Mouse (Mus musculus) liver, embryonic 13.5 days (tissue): ENCODE data around the gene Bmp8a. TPM values are rescaled to one million over a fixed set of nuclear protein-coding genes. Genes with fewer than 3 reads are reported as not detected.

Experiments
- ATAC-seq: fragments of 200-750 bp; cut with Nextera tagmentation; 2 replicates; pipeline ENCODE4 v1.8.0; 2017; ENCODE audit warnings: low read depth, mild to moderate bottlenecking, moderate number of reproducible peaks, moderate library complexity
- DNase-seq: peaks from one replicate; pipeline ENCODE4 v3.0.0; 2022
- H3K27ac ChIP-seq: fragments of 300-500 bp; sonication (generic); 2 replicates; pipeline ENCODE4 v1.5.1; 2015; ENCODE audit warnings: moderate library complexity, mild to moderate bottlenecking, inconsistent platforms
- H3K27me3 ChIP-seq: fragments of 300-500 bp; sonication (generic); 2 replicates; pipeline ENCODE4 v1.6.1; 2015; ENCODE audit warnings: mild to moderate bottlenecking, inconsistent platforms
- H3K36me3 ChIP-seq: fragments of 300-500 bp; sonication (generic); 2 replicates; pipeline ENCODE4 v1.6.1; 2015; ENCODE audit warnings: mild to moderate bottlenecking, inconsistent platforms
- H3K4me1 ChIP-seq: fragments of 300-500 bp; sonication (generic); replicated peaks from 2 replicates; pipeline ENCODE4 v1.6.1; 2015; ENCODE audit warnings: inconsistent platforms
- H3K4me2 ChIP-seq: fragments of 300-500 bp; sonication (generic); 2 replicates; pipeline ENCODE4 v1.6.1; 2015; ENCODE audit warnings: inconsistent platforms, mild to moderate bottlenecking, moderate library complexity
- H3K4me3 ChIP-seq: fragments of 300-500 bp; sonication (generic); replicated peaks from 2 replicates; pipeline ENCODE4 v1.5.1; 2015; ENCODE audit warnings: mild to moderate bottlenecking, inconsistent platforms
- H3K9ac ChIP-seq: fragments of 300-500 bp; sonication (generic); 2 replicates; pipeline ENCODE4 v1.6.1; 2015; ENCODE audit warnings: mild to moderate bottlenecking, inconsistent platforms
- H3K9me3 ChIP-seq: fragments of 300-500 bp; sonication (generic); replicated peaks from 2 replicates; pipeline ENCODE4 v1.6.1; 2016; ENCODE audit warnings: inconsistent platforms
- WGBS: fragments of 180-500 bp; shearing (Covaris S2); methylation state at CpG from one replicate; pipeline ENCODE4 v1.1.7; 2015; ENCODE audit not compliant: insufficient replicate concordance; 5-methylcytosine and 5-hydroxymethylcytosine counted together
- polyA plus RNA-seq: library from polyadenylated mRNA; unstranded; fragments of >200 nt; fragmentation: Nextera tagmentation; extraction: Ambion mirVana; gene quantifications from 2 replicates; pipeline ENCODE4 v1.2.1, GENCODE M21; 2015

Gene Bmp8a
- 0.16 and 0.38 TPM in 2 replicates for polyA plus RNA-seq

- H3K9me3 ChIP-seq = no peaks in the 10 kb centered on the region
- peak; percentile 59 for DNase-seq
- under 1% methylated on average over 65 of the region's 65 CpGs for WGBS
- no peak within 1 kb of the TSS for H3K27ac ChIP-seq
- ATAC-seq = peak; percentile 81
- H3K4me1 ChIP-seq = peaks cover 19% of the 10 kb centered on the region
- no peaks in the 10 kb centered on the region for H3K36me3 ChIP-seq
- peak within 1 kb of the TSS; percentile 56 for H3K9ac ChIP-seq
- H3K27me3 ChIP-seq = peaks cover 50% of the 10 kb centered on the region
- H3K4me3 ChIP-seq = peak within 1 kb of the TSS; percentile 65
- H3K4me2 ChIP-seq = peak within 1 kb of the TSS; percentile 92
Observed at GRCm38 (mm10) chr4:123342642-123343470, at the start of gene Bmp8a. TSS of gene Bmp8a (minus strand) at chr4:123343252.

GRCm38 (mm10) chr4:123392187-123392586, 49.1 kb upstream of the Bmp8a start:
- Histone ChIP-seq H3K4me2 (no peak overlapping the region), H3K27ac (no peak overlapping the region), H3K36me3 (peaks cover 69% of the 10 kb centered on the region), H3K4me3 (no peak overlapping the region), H3K9me3 (no peaks in the 10 kb centered on the region), H3K9ac (no peak overlapping the region), H3K27me3 (no peaks in the 10 kb centered on the region), H3K4me1 (no peaks in the 10 kb centered on the region)
- 88% methylated on average over 1 of the region's 1 CpGs for WGBS
- DNase-seq = peak; percentile 14
- ATAC-seq = no peak

- DNase-seq (no peak), ATAC-seq (no peak)
- H3K27ac ChIP-seq = no peak overlapping the region
- no peaks in the 10 kb centered on the region for H3K27me3 ChIP-seq
- peaks cover 79% of the 10 kb centered on the region for H3K36me3 ChIP-seq
- H3K4me1 ChIP-seq = no peaks in the 10 kb centered on the region
- H3K4me2 ChIP-seq = no peak overlapping the region
- H3K4me3 ChIP-seq = no peak overlapping the region
- H3K9ac ChIP-seq = no peak overlapping the region
- 81% methylated on average over 1 of the region's 1 CpGs for WGBS
- H3K9me3 ChIP-seq = no peaks in the 10 kb centered on the region
Observed at GRCm38 (mm10) chr4:123385028-123385427, 42.0 kb upstream of the Bmp8a start.

- Histone ChIP-seq H3K4me1 (no peaks in the 10 kb centered on the region), H3K4me2 (no peak overlapping the region), H3K27me3 (no peaks in the 10 kb centered on the region), H3K27ac (no peak overlapping the region), H3K9ac (no peak overlapping the region), H3K36me3 (peaks cover 71% of the 10 kb centered on the region), H3K4me3 (no peak overlapping the region), H3K9me3 (no peaks in the 10 kb centered on the region)
- ATAC-seq (no peak), DNase-seq (no peak)
- WGBS = 81% methylated on average over 7 of the region's 7 CpGs
Observed at GRCm38 (mm10) chr4:123383173-123383572, 40.1 kb upstream of the Bmp8a start.

- H3K9ac ChIP-seq = no peak overlapping the region
- 84% methylated on average over 4 of the region's 4 CpGs for WGBS
- H3K36me3 ChIP-seq = peaks cover 70% of the 10 kb centered on the region
- ATAC-seq = no peak
- no peaks in the 10 kb centered on the region for H3K27me3 ChIP-seq
- no peak overlapping the region for H3K27ac ChIP-seq
- H3K9me3 ChIP-seq = no peaks in the 10 kb centered on the region
- no peak overlapping the region for H3K4me2 ChIP-seq
- no peak for DNase-seq
- H3K4me1 ChIP-seq = no peaks in the 10 kb centered on the region
- H3K4me3 ChIP-seq = no peak overlapping the region
Observed at GRCm38 (mm10) chr4:123382051-123382450, 39.0 kb upstream of the Bmp8a start.

DNA sequence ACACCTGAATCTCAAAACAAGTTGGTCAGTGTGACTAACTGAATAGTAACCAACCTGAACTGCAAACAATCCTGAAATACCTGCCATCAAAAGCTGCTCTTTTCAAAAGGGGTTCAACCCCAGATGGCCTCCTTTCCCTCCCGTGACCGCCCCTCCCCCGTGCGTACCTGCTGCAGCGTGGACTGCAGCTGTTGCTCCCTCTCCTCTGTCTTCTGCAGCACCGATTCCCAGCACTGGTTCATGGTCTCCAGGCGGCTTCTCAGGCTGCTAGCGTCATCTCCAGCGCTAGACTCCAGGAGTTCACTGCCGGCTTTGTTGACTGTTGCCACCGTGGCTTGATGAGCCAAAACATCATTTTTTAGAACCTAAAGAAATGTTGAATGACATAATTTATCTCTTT, 38.5 kb upstream of the Bmp8a start:
- H3K9me3 ChIP-seq = no peaks in the 10 kb centered on the region
- peaks cover 71% of the 10 kb centered on the region for H3K36me3 ChIP-seq
- 84% methylated on average over 11 of the region's 11 CpGs for WGBS
- H3K4me3 ChIP-seq = no peak overlapping the region
- H3K4me2 ChIP-seq = no peak overlapping the region
- H3K4me1 ChIP-seq = no peaks in the 10 kb centered on the region
- no peak overlapping the region for H3K27ac ChIP-seq
- no peaks in the 10 kb centered on the region for H3K27me3 ChIP-seq
- ATAC-seq (no peak), DNase-seq (no peak)
- H3K9ac ChIP-seq = no peak overlapping the region

DNA sequence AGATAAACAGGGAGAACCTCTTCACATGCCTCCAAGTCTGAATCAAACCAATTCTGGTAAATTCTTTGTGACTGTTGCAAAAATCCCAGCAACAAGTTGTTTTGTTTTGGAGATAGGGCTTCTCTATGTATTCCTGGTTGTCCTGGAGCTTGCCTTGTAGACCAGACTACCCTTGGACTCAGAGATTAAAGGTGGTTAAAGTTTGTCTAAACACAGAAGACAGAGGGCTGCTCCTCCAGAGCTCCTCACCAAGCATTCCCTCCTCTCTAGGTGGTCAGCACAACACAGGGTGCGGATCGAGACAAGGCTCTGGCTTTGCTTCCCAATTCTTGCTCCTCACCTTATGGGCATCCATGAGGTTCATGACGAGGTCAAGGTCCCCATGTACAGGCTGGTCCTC, 33.0 kb upstream of the Bmp8a start:
- Histone ChIP-seq H3K4me1 (no peaks in the 10 kb centered on the region), H3K4me2 (no peak overlapping the region), H3K27ac (no peak overlapping the region), H3K9ac (no peak overlapping the region), H3K36me3 (peaks cover 72% of the 10 kb centered on the region), H3K9me3 (no peaks in the 10 kb centered on the region), H3K4me3 (no peak overlapping the region), H3K27me3 (no peaks in the 10 kb centered on the region)
- no peak for ATAC-seq
- DNase-seq = no peak
- WGBS = 85% methylated on average over 3 of the region's 3 CpGs

GRCm38 (mm10) chr4:123374316-123375008, 31.4 kb upstream of the Bmp8a start:
- Histone ChIP-seq H3K4me2 (no peak overlapping the region), H3K9ac (no peak overlapping the region), H3K9me3 (no peaks in the 10 kb centered on the region), H3K4me3 (no peak overlapping the region), H3K27ac (0 out of 2 replicates have a peak overlapping the region, but pooled peaks have one; percentile 21), H3K36me3 (peaks cover 80% of the 10 kb centered on the region), H3K4me1 (no peaks in the 10 kb centered on the region), H3K27me3 (no peaks in the 10 kb centered on the region)
- 80% methylated on average over 12 of the region's 12 CpGs for WGBS
- no peak for ATAC-seq
- no peak for DNase-seq

DNA sequence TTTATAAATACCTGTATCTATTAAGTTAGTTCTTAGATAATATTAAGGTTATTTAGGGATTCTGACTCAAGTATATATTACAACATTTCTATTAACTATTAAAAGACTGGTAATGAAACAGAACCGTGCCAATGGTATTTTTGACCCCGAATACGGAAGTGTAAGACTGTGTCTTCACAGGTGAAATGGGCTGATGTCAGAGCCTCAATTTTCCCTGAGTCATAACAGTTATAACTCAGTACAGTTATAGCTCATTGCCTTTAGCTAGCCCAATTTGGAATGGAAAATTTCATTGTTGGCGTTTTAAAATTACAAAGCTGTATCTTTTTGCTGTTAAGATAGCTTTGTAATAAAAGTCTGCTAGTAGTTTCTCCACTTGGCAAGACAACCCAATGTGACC, 20.5 kb upstream of the Bmp8a start:
- peaks cover 59% of the 10 kb centered on the region for H3K36me3 ChIP-seq
- no peaks in the 10 kb centered on the region for H3K4me1 ChIP-seq
- ATAC-seq = no peak
- H3K27ac ChIP-seq = no peak overlapping the region
- H3K9ac ChIP-seq = no peak overlapping the region
- WGBS = 85% methylated on average over 4 of the region's 4 CpGs
- no peaks in the 10 kb centered on the region for H3K9me3 ChIP-seq
- no peaks in the 10 kb centered on the region for H3K27me3 ChIP-seq
- no peak overlapping the region for H3K4me3 ChIP-seq
- no peak overlapping the region for H3K4me2 ChIP-seq
- DNase-seq = no peak

GRCm38 (mm10) chr4:123360771-123361170, 17.7 kb upstream of the Bmp8a start:
- Histone ChIP-seq H3K36me3 (peaks cover 52% of the 10 kb centered on the region), H3K4me1 (no peaks in the 10 kb centered on the region), H3K4me2 (no peak overlapping the region), H3K27me3 (no peaks in the 10 kb centered on the region), H3K4me3 (no peak overlapping the region), H3K9ac (no peak overlapping the region), H3K9me3 (no peaks in the 10 kb centered on the region), H3K27ac (no peak overlapping the region)
- WGBS = 86% methylated on average over 12 of the region's 12 CpGs
- ATAC-seq (no peak), DNase-seq (no peak)

DNA sequence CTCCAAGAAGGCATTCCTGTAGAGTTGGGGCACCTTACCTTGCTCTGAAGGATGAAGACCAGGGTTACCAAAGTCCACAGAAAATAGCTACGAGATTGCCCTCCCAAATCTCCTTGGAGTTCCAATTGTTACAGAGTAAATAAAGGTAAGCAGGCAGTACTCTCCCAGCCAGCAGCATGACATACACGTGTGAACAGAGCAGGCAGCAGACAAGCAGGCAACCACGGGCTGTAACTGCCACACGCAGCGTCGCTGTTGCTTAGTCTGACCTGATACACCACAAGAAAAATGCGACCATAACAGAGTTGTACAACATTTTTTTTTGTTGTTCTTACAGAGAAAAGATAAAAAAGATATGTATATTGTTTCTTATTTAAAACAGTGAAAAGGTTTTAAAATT, 15.6 kb upstream of the Bmp8a start:
- no peak overlapping the region for H3K27ac ChIP-seq
- H3K4me3 ChIP-seq = no peak overlapping the region
- peaks cover 54% of the 10 kb centered on the region for H3K36me3 ChIP-seq
- ATAC-seq = no peak
- 83% methylated on average over 7 of the region's 7 CpGs for whole genome bisulfite sequencing
- H3K9me3 ChIP-seq = no peaks in the 10 kb centered on the region
- no peaks in the 10 kb centered on the region for H3K4me1 ChIP-seq
- DNase-seq = no peak
- H3K27me3 ChIP-seq = no peaks in the 10 kb centered on the region
- no peak overlapping the region for H3K4me2 ChIP-seq
- no peak overlapping the region for H3K9ac ChIP-seq
